Mouse (Mus musculus) thymus, adult 2 months (tissue): ENCODE measurements at regions not wholly inside any gene's neighbourhood (a gene's known extent, or its start where the extent isn't known, plus 50 kb on each side); places are given as distances from the start of the nearest gene placed in this dataset.

Experiments
- DNase-seq: peaks from one replicate; pipeline ENCODE4 v3.0.0; 2021
- H3K27ac ChIP-seq: fragments of 200-500 bp; 2 replicates; pipeline ENCODE4 v1.5.1; 2012; ENCODE audit warnings: low read length, control low read depth; ENCODE audit not compliant: control insufficient read depth, insufficient read depth
- H3K27me3 ChIP-seq: fragments of 200-500 bp; 2 replicates; pipeline ENCODE4 v1.6.1; 2012; ENCODE audit warnings: mild to moderate bottlenecking, low read length, moderate library complexity, mixed read lengths; ENCODE audit not compliant: control insufficient read depth, insufficient read depth
- H3K36me3 ChIP-seq: fragments of 200-500 bp; 2 replicates; pipeline ENCODE4 v1.6.1; 2012; ENCODE audit warnings: mild to moderate bottlenecking, low read length, moderate library complexity; ENCODE audit not compliant: control insufficient read depth, insufficient read depth
- H3K4me1 ChIP-seq: fragments of 200-500 bp; replicated peaks from 2 replicates; pipeline ENCODE4 v1.6.1; 2012; ENCODE audit warnings: low read length; ENCODE audit not compliant: control insufficient read depth, insufficient read depth
- H3K4me3 ChIP-seq: fragments of 200-500 bp; 2 replicates; pipeline ENCODE4 v1.5.1; 2012; ENCODE audit warnings: mild to moderate bottlenecking, low read length, control low read depth, moderate library complexity; ENCODE audit not compliant: control insufficient read depth, insufficient read depth
- CTCF ChIP-seq: fragments of 200-500 bp; IDR thresholded peaks from 2 replicates; pipeline ENCODE4 v1.5.1; 2012; ENCODE audit warnings: mild to moderate bottlenecking, control low read depth, low read length, moderate library complexity, borderline replicate concordance; ENCODE audit not compliant: control insufficient read depth, poor library complexity, insufficient read depth; ENCODE audit errors: extremely low read depth
- POLR2A ChIP-seq: fragments of 200-500 bp; IDR thresholded peaks from 2 replicates; pipeline ENCODE4 v1.6.1; 2012; ENCODE audit warnings: mild to moderate bottlenecking, low read length, control low read depth, moderate library complexity; ENCODE audit not compliant: control insufficient read depth, poor library complexity, insufficient read depth; ENCODE audit errors: extremely low read depth
- WGBS: fragments of 180-500 bp; shearing (Covaris S2); methylation state at CpG from one replicate; pipeline ENCODE4 v1.1.7; 2018; 5-methylcytosine and 5-hydroxymethylcytosine counted together

DNA sequence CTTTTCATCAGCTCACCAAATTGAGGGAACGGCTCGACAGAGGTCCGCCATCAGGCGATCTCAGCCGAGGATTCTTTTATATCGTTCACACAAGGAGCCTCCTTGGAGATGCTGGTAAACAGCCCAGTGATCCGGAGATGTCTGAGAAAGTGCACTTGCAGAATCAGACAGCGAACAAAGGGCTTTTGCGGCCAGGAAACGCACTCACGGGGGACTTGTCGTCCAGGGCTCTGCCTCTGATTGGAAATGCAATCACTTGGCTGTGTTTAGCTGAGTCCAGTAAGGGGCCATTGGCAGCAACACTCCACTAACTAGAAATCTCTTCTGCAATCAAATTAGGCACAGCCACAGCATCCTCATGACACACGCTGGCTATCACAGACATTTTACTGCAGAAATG lies 232.3 kb upstream of the Mphosph6 start:
- no peak overlapping the region for H3K27ac ChIP-seq
- no peaks in the 10 kb centered on the region for H3K27me3 ChIP-seq
- WGBS = 82% methylated on average over 13 of the region's 13 CpGs
- no peak overlapping the region for H3K4me3 ChIP-seq
- H3K4me1 ChIP-seq = no peaks in the 10 kb centered on the region
- H3K36me3 ChIP-seq = no peaks in the 10 kb centered on the region
- DNase-seq = no peak
- TF ChIP-seq POLR2A = no peak
- TF ChIP-seq CTCF = no peak

DNA sequence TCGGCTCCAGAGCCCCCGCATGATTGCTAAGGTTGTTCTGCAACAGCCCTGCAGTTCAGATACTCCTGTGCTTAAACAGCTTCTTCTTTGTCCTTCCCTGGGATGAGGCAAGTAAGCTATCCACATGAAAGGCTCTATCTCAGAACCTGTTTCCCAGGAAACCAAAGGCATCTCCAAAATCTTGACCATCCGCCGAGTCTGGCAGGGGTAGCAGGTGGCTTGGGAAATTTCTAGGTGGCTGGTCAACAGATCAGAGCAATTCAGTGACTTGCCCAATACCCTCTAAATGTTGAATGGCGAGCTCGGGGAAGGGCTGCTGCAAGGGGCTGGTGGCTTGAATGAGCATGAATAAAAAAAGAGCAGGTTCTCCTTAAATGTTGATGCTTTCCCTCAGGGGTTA lies 229.7 kb upstream of the Mphosph6 start:
- no peak overlapping the region for H3K27ac ChIP-seq
- no peaks in the 10 kb centered on the region for H3K27me3 ChIP-seq
- no peak overlapping the region for H3K4me3 ChIP-seq
- DNase-seq = no peak
- H3K4me1 ChIP-seq = no peaks in the 10 kb centered on the region
- no peak for TF ChIP-seq CTCF
- no peak for TF ChIP-seq POLR2A
- no peaks in the 10 kb centered on the region for H3K36me3 ChIP-seq
- 75% methylated on average over 6 of the region's 6 CpGs for WGBS

DNA sequence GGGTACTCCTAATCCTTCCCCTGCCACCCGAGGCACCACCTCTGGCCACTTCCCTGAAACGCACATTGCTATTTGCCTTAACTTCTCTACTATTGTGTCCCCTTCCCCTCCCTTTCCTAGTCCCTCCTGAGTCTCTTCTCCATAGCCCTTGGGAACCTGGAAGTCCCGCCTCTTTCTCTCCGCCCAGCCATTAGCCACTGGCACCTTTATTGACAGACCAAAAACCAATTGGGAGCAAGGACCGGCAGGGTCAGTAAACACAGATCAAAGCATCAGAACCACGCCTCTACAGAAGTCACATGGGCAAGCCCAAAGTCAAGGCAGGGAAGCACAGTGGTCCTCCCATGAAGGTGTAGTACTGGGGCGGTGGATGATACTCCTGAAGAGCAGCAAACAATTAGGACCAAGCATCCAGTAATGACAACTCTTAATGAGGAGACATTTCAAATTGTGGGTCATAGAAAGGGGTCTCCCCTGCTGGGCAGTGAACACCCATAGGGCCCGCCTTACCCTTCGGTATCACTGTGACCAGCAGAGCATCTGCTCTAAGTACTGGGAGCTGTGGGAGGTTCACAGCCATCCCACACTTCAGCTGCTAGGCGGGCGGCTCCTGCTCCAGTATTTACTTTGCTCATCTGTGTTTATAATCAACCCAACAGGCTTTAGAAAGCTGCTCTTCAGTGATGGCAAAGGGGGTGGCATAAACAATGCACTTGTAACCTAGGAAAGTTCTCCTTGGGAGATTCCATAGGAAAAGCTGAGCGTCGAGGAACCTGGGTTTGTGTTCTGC lies 226.5 kb upstream of the Mphosph6 start:
- Histone ChIP-seq H3K36me3 (no peaks in the 10 kb centered on the region), H3K4me3 (no peak overlapping the region), H3K27ac (no peak overlapping the region), H3K4me1 (no peaks in the 10 kb centered on the region), H3K27me3 (no peaks in the 10 kb centered on the region)
- 94% methylated on average over 13 of the region's 13 CpGs for WGBS
- DNase-seq = no peak
- TF ChIP-seq CTCF (no peak), POLR2A (no peak)

DNA sequence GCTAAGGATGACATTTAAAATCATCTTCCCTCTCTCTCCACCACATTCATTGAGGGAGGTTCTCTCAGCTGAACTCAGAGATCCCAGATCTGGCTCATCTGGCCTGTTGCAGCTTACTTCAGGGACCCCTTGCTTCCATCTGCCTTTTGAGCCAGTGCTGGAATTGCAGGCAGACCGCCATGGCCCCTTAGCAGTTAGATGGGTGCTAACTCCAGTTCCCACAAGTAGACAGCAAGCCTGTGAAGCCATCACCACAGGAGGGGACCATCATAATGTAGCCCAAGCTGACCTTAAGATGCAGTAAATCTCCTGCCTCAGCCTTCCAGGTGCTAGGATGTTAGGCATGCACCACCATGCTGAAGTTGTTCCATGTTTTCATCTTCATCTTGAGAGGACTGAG lies 221.7 kb upstream of the Mphosph6 start:
- TF ChIP-seq POLR2A = no peak
- no peak for TF ChIP-seq CTCF
- 100% methylated on average over 1 of the region's 1 CpGs for WGBS
- H3K4me1 ChIP-seq = no peaks in the 10 kb centered on the region

DNA sequence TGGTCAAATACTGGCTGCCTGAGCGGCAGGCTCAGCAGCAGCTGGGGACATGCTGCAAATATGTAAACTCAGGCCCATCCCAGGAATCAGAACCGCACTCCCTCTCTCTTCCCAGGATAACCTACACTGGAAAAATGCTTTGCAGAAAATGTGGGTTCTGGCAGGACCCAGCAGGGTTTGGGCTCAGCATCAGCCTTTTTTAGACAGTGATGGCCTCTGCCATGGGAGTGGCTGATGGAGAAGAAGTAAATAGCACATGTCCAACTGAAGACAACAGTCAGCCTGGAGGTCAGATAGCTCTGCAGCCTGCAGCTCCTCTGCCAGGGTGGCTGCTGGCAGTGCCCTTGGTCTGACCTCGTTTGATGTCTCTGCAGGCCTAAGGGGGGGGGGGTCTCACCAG lies 220.2 kb upstream of the Mphosph6 start:
- no peak for DNase-seq
- WGBS = 69% methylated on average over 3 of the region's 3 CpGs

More for the DNA sequence above, 221.7 kb upstream of the Mphosph6 start:
- Histone ChIP-seq H3K27ac (no peak overlapping the region), H3K4me3 (no peak overlapping the region), H3K36me3 (no peaks in the 10 kb centered on the region), H3K27me3 (no peaks in the 10 kb centered on the region)
- no peak for DNase-seq

DNA sequence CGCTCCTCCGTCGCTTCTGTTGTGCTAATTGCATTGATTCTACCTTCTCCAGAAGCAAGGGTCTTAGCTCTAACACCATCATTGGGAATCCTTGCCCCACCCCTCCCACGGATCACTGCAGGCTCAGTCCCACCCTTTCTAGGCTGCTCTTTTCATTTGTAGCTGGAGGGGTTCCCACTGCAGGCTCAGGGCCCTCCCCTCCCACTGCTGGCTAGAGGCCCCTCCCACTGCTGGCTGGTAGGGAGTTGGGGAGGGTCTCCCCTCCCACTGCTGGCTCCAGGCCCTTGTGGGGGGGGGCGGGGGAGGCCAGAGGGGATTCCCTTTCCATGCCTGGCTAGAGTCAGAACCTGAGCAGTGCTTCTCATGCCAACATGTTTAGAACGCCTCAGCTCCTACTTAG lies 215.5 kb upstream of the Mphosph6 start:
- TF ChIP-seq CTCF (no peak), POLR2A (no peak)
- Histone ChIP-seq H3K27me3 (no peaks in the 10 kb centered on the region), H3K4me3 (no peak overlapping the region), H3K4me1 (no peaks in the 10 kb centered on the region), H3K27ac (no peak overlapping the region), H3K36me3 (no peaks in the 10 kb centered on the region)
- DNase-seq = no peak
- WGBS = 35% methylated on average over 6 of the region's 6 CpGs

More for the DNA sequence above, 220.2 kb upstream of the Mphosph6 start:
- no peaks in the 10 kb centered on the region for H3K4me1 ChIP-seq
- no peaks in the 10 kb centered on the region for H3K27me3 ChIP-seq
- H3K36me3 ChIP-seq = no peaks in the 10 kb centered on the region
- H3K27ac ChIP-seq = no peak overlapping the region
- TF ChIP-seq CTCF (no peak), POLR2A (no peak)
- H3K4me3 ChIP-seq = no peak overlapping the region
